Mouse (Mus musculus): ENCODE results near the gene Pdzd2. TPM values are rescaled to one million over a fixed set of nuclear protein-coding genes. Genes with fewer than 3 reads are reported as not detected.
A peak's percentile ranks its signal among the peaks of the same experiment; 100 is the strongest.

Gene Pdzd2
- polyA plus RNA-seq, 1 experiment from 2014 or later, result 19.2 TPM

DNA sequence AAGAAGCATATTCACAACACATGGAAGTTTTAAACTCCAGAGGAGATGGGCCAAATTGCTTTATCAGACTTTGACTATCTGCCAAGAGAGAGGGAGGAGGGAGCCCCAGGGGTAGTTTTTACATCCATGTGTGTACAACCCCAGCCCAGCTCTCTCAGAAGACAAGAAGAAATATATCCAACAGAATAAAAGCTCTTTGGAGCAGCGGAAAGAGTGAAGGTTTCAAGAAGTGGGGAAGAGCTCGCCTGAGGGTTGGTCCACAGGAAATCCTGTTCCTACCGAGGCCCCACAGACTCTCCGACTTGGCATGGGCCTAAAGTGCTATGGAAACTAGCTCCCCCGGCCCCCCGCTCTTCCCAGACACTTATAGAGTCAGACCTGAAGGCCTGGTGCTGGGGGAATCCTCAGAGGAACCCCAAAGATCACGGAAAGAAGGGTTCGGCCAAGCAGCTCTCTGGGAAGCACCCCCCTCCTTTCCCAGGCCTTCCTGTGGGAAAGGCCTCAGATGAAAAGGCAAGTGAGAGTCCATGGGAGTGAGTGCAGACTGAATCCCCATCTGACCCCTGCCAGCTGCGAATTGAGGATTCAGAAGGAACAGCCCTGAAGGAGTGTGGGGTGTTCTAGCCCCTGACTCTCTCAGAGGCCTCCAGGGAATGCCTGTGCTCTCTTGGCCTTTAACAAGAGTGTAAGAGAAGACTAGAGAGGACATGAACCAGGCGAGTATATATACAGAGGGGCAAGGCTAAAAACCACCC is 134.3 kb downstream of the Pdzd2 start:
- ATAC-seq (replicated peaks; ENCODE audit: extremely low read depth, insufficient read depth, low FRiP score), result no peak

GRCm38 (mm10) chr15:12603674-12604073 is 136.1 kb downstream of the Pdzd2 start:
- 93% methylated on average over 4 of the region's 4 CpGs for WGBS
- Histone ChIP-seq H3K4me1 (ENCODE audit: control insufficient read depth, insufficient read depth, low read length) (peaks cover 12% of the 10 kb centered on the region; the same call in 1 of the 2 replicates), H3K4me2 (ENCODE audit: low read depth, low read length) (no peak overlapping the region), H3K27me3 (ENCODE audit: control insufficient read depth, insufficient read depth, low read length) (no peaks in the 10 kb centered on the region), H3K27ac (ENCODE audit: low read length) (no peak overlapping the region), H3K4me3 (ENCODE audit: low read length) (no peak overlapping the region), H3K36me3 (ENCODE audit: control insufficient read depth, insufficient read depth) (no peaks in the 10 kb centered on the region; the same call in 1 of the 2 replicates), H3K9ac (ENCODE audit: low read length) (no peak overlapping the region), H3K9me3 (replicated peaks; ENCODE audit: control insufficient read depth, low read length) (peaks cover 4% of the 10 kb centered on the region)
- no peak for ATAC-seq (replicated peaks; ENCODE audit: extremely low read depth, insufficient read depth, low FRiP score)

More for the DNA sequence above, 134.3 kb downstream of the Pdzd2 start:
- Histone ChIP-seq H3K27ac (ENCODE audit: low read length) (peak overlapping the region; percentile 60), H3K4me2 (ENCODE audit: low read depth, low read length) (no peak overlapping the region), H3K27me3 (ENCODE audit: control insufficient read depth, insufficient read depth, low read length) (no peaks in the 10 kb centered on the region), H3K4me1 (ENCODE audit: control insufficient read depth, insufficient read depth, low read length) (peaks cover 9% of the 10 kb centered on the region; the same call in 1 of the 2 replicates), H3K4me3 (ENCODE audit: low read length) (no peak overlapping the region), H3K9ac (ENCODE audit: low read length) (0 out of 2 replicates have a peak overlapping the region, but pooled peaks have one; percentile 12), H3K9me3 (replicated peaks; ENCODE audit: control insufficient read depth, low read length) (peaks cover 4% of the 10 kb centered on the region), H3K36me3 (ENCODE audit: control insufficient read depth, insufficient read depth) (no peaks in the 10 kb centered on the region; the same call in 1 of the 2 replicates)
- WGBS, result 56% methylated on average over 10 of the region's 10 CpGs

DNA sequence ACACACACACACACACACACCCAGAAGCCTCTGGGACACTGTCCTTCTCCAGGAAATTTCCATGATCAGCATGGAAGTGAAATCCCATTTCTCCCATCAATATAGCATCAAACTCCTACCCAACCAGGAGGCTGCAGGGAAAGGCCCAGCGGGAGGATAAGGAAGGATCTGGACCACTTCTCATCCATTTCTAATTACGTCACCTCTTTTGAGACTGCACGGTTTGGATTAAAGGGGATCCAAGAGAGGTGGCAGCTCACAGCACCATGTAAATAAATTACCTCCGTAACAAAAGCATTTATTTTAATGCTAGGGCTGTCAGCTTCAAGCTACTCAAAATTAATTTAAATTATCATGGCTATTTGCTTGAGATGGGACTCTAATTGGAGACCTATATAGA is 146.6 kb downstream of the Pdzd2 start:
- ATAC-seq (replicated peaks; ENCODE audit: extremely low read depth, insufficient read depth, low FRiP score), result no peak
- Histone ChIP-seq H3K4me1 (ENCODE audit: control insufficient read depth, insufficient read depth, low read length) (peaks cover 8% of the 10 kb centered on the region), H3K36me3 (ENCODE audit: control insufficient read depth, insufficient read depth) (no peaks in the 10 kb centered on the region), H3K27me3 (ENCODE audit: control insufficient read depth, insufficient read depth, low read length) (no peaks in the 10 kb centered on the region), H3K4me2 (ENCODE audit: low read depth, low read length) (no peak overlapping the region), H3K9me3 (replicated peaks; ENCODE audit: control insufficient read depth, low read length) (no peaks in the 10 kb centered on the region), H3K27ac (ENCODE audit: low read length) (no peak overlapping the region), H3K4me3 (ENCODE audit: low read length) (no peak overlapping the region), H3K9ac (ENCODE audit: low read length) (no peak overlapping the region)
- WGBS, result 73% methylated on average over 4 of the region's 4 CpGs

- H3K4me1 ChIP-seq (ENCODE audit: control insufficient read depth, insufficient read depth, low read length), result peaks cover 8% of the 10 kb centered on the region
- no peaks in the 10 kb centered on the region for H3K36me3 ChIP-seq (ENCODE audit: control insufficient read depth, insufficient read depth)
- no peaks in the 10 kb centered on the region for H3K27me3 ChIP-seq (ENCODE audit: control insufficient read depth, insufficient read depth, low read length)
- no peak overlapping the region for H3K27ac ChIP-seq (ENCODE audit: low read length)
- H3K4me2 ChIP-seq (ENCODE audit: low read depth, low read length), result no peak overlapping the region
- ATAC-seq (replicated peaks; ENCODE audit: extremely low read depth, insufficient read depth, low FRiP score), result no peak
- WGBS, result 47% methylated on average over 3 of the region's 3 CpGs
- H3K9me3 ChIP-seq (replicated peaks; ENCODE audit: control insufficient read depth, low read length), result no peaks in the 10 kb centered on the region
- no peak overlapping the region for H3K9ac ChIP-seq (ENCODE audit: low read length)
- H3K4me3 ChIP-seq (ENCODE audit: low read length), result no peak overlapping the region
Observed at GRCm38 (mm10) chr15:12592628-12593027, 147.1 kb downstream of the Pdzd2 start.

- H3K9ac ChIP-seq (ENCODE audit: low read length), result no peak overlapping the region
- no peaks in the 10 kb centered on the region for H3K9me3 ChIP-seq (replicated peaks; ENCODE audit: control insufficient read depth, low read length)
- no peaks in the 10 kb centered on the region for H3K36me3 ChIP-seq (ENCODE audit: control insufficient read depth, insufficient read depth)
- WGBS, result 48% methylated on average over 3 of the region's 3 CpGs
- no peaks in the 10 kb centered on the region for H3K27me3 ChIP-seq (ENCODE audit: control insufficient read depth, insufficient read depth, low read length)
- H3K4me3 ChIP-seq (ENCODE audit: low read length), result no peak overlapping the region
- H3K4me2 ChIP-seq (ENCODE audit: low read depth, low read length), result no peak overlapping the region
- ATAC-seq (replicated peaks; ENCODE audit: extremely low read depth, insufficient read depth, low FRiP score), result no peak
- peak overlapping the region; percentile 68 for H3K27ac ChIP-seq (ENCODE audit: low read length)
- H3K4me1 ChIP-seq (ENCODE audit: control insufficient read depth, insufficient read depth, low read length), result peaks cover 11% of the 10 kb centered on the region
Observed at GRCm38 (mm10) chr15:12588661-12589060, 151.1 kb downstream of the Pdzd2 start.

- H3K27ac ChIP-seq (ENCODE audit: low read length), result no peak overlapping the region
- no peaks in the 10 kb centered on the region for H3K9me3 ChIP-seq (replicated peaks; ENCODE audit: control insufficient read depth, low read length)
- H3K4me1 ChIP-seq (ENCODE audit: control insufficient read depth, insufficient read depth, low read length), result peaks cover 11% of the 10 kb centered on the region
- WGBS, result 71% methylated on average over 4 of the region's 4 CpGs
- no peak for ATAC-seq (replicated peaks; ENCODE audit: extremely low read depth, insufficient read depth, low FRiP score)
- no peaks in the 10 kb centered on the region for H3K27me3 ChIP-seq (ENCODE audit: control insufficient read depth, insufficient read depth, low read length)
- H3K9ac ChIP-seq (ENCODE audit: low read length), result no peak overlapping the region
- H3K4me2 ChIP-seq (ENCODE audit: low read depth, low read length), result no peak overlapping the region
- no peaks in the 10 kb centered on the region for H3K36me3 ChIP-seq (ENCODE audit: control insufficient read depth, insufficient read depth)
- H3K4me3 ChIP-seq (ENCODE audit: low read length), result no peak overlapping the region
Observed at GRCm38 (mm10) chr15:12586852-12587424, 152.8 kb downstream of the Pdzd2 start.

DNA sequence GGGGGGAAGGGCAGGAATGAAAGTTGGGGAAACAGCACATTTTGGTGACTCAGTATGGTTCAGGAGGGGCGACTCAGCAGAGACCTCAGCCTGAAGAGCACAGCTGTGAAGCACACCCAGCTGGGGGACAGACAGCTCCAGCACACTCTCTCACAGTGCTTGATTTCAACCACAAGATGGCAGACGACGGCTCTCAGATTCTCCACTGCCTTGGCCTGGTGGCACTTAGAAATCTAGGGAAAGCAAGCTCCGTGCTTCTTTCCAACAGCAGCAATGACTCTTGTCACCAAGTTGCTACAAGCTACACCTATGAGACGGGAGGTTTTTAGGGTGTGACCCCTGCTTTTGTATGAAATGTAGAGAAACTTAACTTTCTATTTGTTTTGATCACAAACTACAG is 153.6 kb downstream of the Pdzd2 start:
- Histone ChIP-seq H3K4me3 (ENCODE audit: low read length) (no peak overlapping the region), H3K9me3 (replicated peaks; ENCODE audit: control insufficient read depth, low read length) (no peaks in the 10 kb centered on the region), H3K27ac (ENCODE audit: low read length) (no peak overlapping the region), H3K27me3 (ENCODE audit: control insufficient read depth, insufficient read depth, low read length) (no peaks in the 10 kb centered on the region), H3K9ac (ENCODE audit: low read length) (no peak overlapping the region), H3K4me2 (ENCODE audit: low read depth, low read length) (no peak overlapping the region), H3K36me3 (ENCODE audit: control insufficient read depth, insufficient read depth) (no peaks in the 10 kb centered on the region), H3K4me1 (ENCODE audit: control insufficient read depth, insufficient read depth, low read length) (peaks cover 11% of the 10 kb centered on the region)
- peak; percentile 86 for ATAC-seq (replicated peaks; ENCODE audit: extremely low read depth, insufficient read depth, low FRiP score)
- 3% methylated on average over 5 of the region's 5 CpGs for WGBS

GRCm38 (mm10) chr15:12583051-12583450 is 156.7 kb downstream of the Pdzd2 start:
- Histone ChIP-seq H3K4me2 (ENCODE audit: low read depth, low read length) (no peak overlapping the region), H3K4me3 (ENCODE audit: low read length) (no peak overlapping the region), H3K27ac (ENCODE audit: low read length) (no peak overlapping the region), H3K4me1 (ENCODE audit: control insufficient read depth, insufficient read depth, low read length) (peaks cover 3% of the 10 kb centered on the region; the same call in 1 of the 2 replicates), H3K9me3 (replicated peaks; ENCODE audit: control insufficient read depth, low read length) (no peaks in the 10 kb centered on the region), H3K27me3 (ENCODE audit: control insufficient read depth, insufficient read depth, low read length) (no peaks in the 10 kb centered on the region), H3K9ac (ENCODE audit: low read length) (no peak overlapping the region), H3K36me3 (ENCODE audit: control insufficient read depth, insufficient read depth) (no peaks in the 10 kb centered on the region)
- ATAC-seq (replicated peaks; ENCODE audit: extremely low read depth, insufficient read depth, low FRiP score), result no peak
- 87% methylated on average over 3 of the region's 3 CpGs for WGBS

GRCm38 (mm10) chr15:12582471-12582870 is 157.3 kb downstream of the Pdzd2 start:
- ATAC-seq (replicated peaks; ENCODE audit: extremely low read depth, insufficient read depth, low FRiP score), result no peak
- H3K4me1 ChIP-seq (ENCODE audit: control insufficient read depth, insufficient read depth, low read length), result peaks cover 5% of the 10 kb centered on the region
- no peak overlapping the region for H3K9ac ChIP-seq (ENCODE audit: low read length)
- no peaks in the 10 kb centered on the region for H3K27me3 ChIP-seq (ENCODE audit: control insufficient read depth, insufficient read depth, low read length)
- no peaks in the 10 kb centered on the region for H3K36me3 ChIP-seq (ENCODE audit: control insufficient read depth, insufficient read depth)
- H3K9me3 ChIP-seq (replicated peaks; ENCODE audit: control insufficient read depth, low read length), result no peaks in the 10 kb centered on the region
- no peak overlapping the region for H3K4me3 ChIP-seq (ENCODE audit: low read length)
- no peak overlapping the region for H3K4me2 ChIP-seq (ENCODE audit: low read depth, low read length)
- H3K27ac ChIP-seq (ENCODE audit: low read length), result no peak overlapping the region

All from heart, embryonic 16.5 days (tissue).